Mouse (Mus musculus) embryo, embryonic 9.5 days (tissue): ENCODE measurements around the gene Vmn1r159.
"Not testable (repeated sequence)": the region's sequence is repeated elsewhere in the genome, so short reads cannot be mapped to it uniquely, and the experiment has no call there.

Experiments
- DNase-seq: peaks from one replicate; pipeline ENCODE4 v3.0.0-alpha.2; 2017; ENCODE audit errors: extremely low spot score

Vmn1r159 gene

GRCm38 (mm10) chr7:22843505-22843904 lies at the start of gene Vmn1r159:
TSS of gene Vmn1r159 (minus strand) at chr7:22843605.
- DNase-seq: not testable (repeated sequence)

- DNase-seq: not testable (repeated sequence)
These were observed 27.5 kb upstream of the Vmn1r159 start, which contains the start of gene Vmn1r160 for GRCm38 (mm10) chr7:22870924-22871323. TSS of gene Vmn1r160 (plus strand) at chr7:22871224.
